Mouse (Mus musculus): Measurements from ENCODE around the gene Agfg2. TPM values are rescaled to one million over a fixed set of nuclear protein-coding genes. Genes with fewer than 3 reads are reported as not detected.

The Agfg2 gene
- polyA plus RNA-seq, 1 experiment from 2014 or later: 11.3 TPM

- Histone ChIP-seq H3K4me1 (ENCODE audit: control insufficient read depth, insufficient read depth, low read length) (peaks cover 7% of the 10 kb centered on the region; the same call in 1 of the 2 replicates), H3K9me3 (ENCODE audit: control insufficient read depth, low read length) (no peaks in the 10 kb centered on the region), H3K4me2 (ENCODE audit: low read depth, low read length) (no peak overlapping the region), H3K27ac (ENCODE audit: low read depth, low read length) (no peak overlapping the region), H3K36me3 (ENCODE audit: control insufficient read depth, insufficient read depth, low read length) (peaks cover 5% of the 10 kb centered on the region; the same call in 1 of the 2 replicates), H3K27me3 (ENCODE audit: control insufficient read depth, insufficient read depth, low read length) (no peaks in the 10 kb centered on the region), H3K4me3 (ENCODE audit: low read depth, low read length) (no peak overlapping the region), H3K9ac (replicated peaks; ENCODE audit: low read depth, low read length) (no peak overlapping the region)
- no peak for ATAC-seq (ENCODE audit: low read depth)
- WGBS: 94% methylated on average over 10 of the region's 10 CpGs
Measured at GRCm38 (mm10) chr5:137653366-137653765, 31.2 kb downstream of the Agfg2 start.

- H3K4me2 ChIP-seq (ENCODE audit: low read depth, low read length): no peak overlapping the region
- no peak overlapping the region for H3K9ac ChIP-seq (replicated peaks; ENCODE audit: low read depth, low read length)
- H3K4me3 ChIP-seq (ENCODE audit: low read depth, low read length): no peak overlapping the region
- peaks cover 5% of the 10 kb centered on the region; the same call in 1 of the 2 replicates for H3K36me3 ChIP-seq (ENCODE audit: control insufficient read depth, insufficient read depth, low read length)
- no peaks in the 10 kb centered on the region for H3K9me3 ChIP-seq (ENCODE audit: control insufficient read depth, low read length)
- H3K27ac ChIP-seq (ENCODE audit: low read depth, low read length): no peak overlapping the region
- WGBS: 31% methylated on average over 3 of the region's 3 CpGs
- ATAC-seq (ENCODE audit: low read depth): no peak
- H3K27me3 ChIP-seq (ENCODE audit: control insufficient read depth, insufficient read depth, low read length): no peaks in the 10 kb centered on the region
- peaks cover 11% of the 10 kb centered on the region; the same call in 1 of the 2 replicates for H3K4me1 ChIP-seq (ENCODE audit: control insufficient read depth, insufficient read depth, low read length)
Measured at GRCm38 (mm10) chr5:137652474-137652873, 32.1 kb downstream of the Agfg2 start.

- Histone ChIP-seq H3K27ac (ENCODE audit: low read depth, low read length) (no peak overlapping the region), H3K9ac (replicated peaks; ENCODE audit: low read depth, low read length) (0 out of 2 replicates have a peak overlapping the region, but pooled peaks have one; percentile 21), H3K4me1 (ENCODE audit: control insufficient read depth, insufficient read depth, low read length) (peaks cover 14% of the 10 kb centered on the region; the same call in 1 of the 2 replicates), H3K9me3 (ENCODE audit: control insufficient read depth, low read length) (no peaks in the 10 kb centered on the region), H3K36me3 (ENCODE audit: control insufficient read depth, insufficient read depth, low read length) (peaks cover 5% of the 10 kb centered on the region; the same call in 1 of the 2 replicates), H3K4me3 (ENCODE audit: low read depth, low read length) (no peak overlapping the region), H3K27me3 (ENCODE audit: control insufficient read depth, insufficient read depth, low read length) (peaks cover 14% of the 10 kb centered on the region), H3K4me2 (ENCODE audit: low read depth, low read length) (no peak overlapping the region)
- WGBS: 21% methylated on average over 18 of the region's 18 CpGs
- ATAC-seq (ENCODE audit: low read depth): no peak
Measured at GRCm38 (mm10) chr5:137649669-137650571, 34.6 kb downstream of the Agfg2 start.

- no peak overlapping the region for H3K4me3 ChIP-seq (ENCODE audit: low read depth, low read length)
- H3K27ac ChIP-seq (ENCODE audit: low read depth, low read length): no peak overlapping the region
- ATAC-seq (ENCODE audit: low read depth): no peak
- H3K4me2 ChIP-seq (ENCODE audit: low read depth, low read length): no peak overlapping the region
- no peaks in the 10 kb centered on the region for H3K9me3 ChIP-seq (ENCODE audit: control insufficient read depth, low read length)
- H3K4me1 ChIP-seq (ENCODE audit: control insufficient read depth, insufficient read depth, low read length): peaks cover 14% of the 10 kb centered on the region; the same call in 1 of the 2 replicates
- H3K36me3 ChIP-seq (ENCODE audit: control insufficient read depth, insufficient read depth, low read length): peaks cover 5% of the 10 kb centered on the region; the same call in 1 of the 2 replicates
- peaks cover 18% of the 10 kb centered on the region for H3K27me3 ChIP-seq (ENCODE audit: control insufficient read depth, insufficient read depth, low read length)
- WGBS: 50% methylated on average over 4 of the region's 4 CpGs
- no peak overlapping the region for H3K9ac ChIP-seq (replicated peaks; ENCODE audit: low read depth, low read length)
Measured at GRCm38 (mm10) chr5:137649251-137649650, 35.3 kb downstream of the Agfg2 start.

- Histone ChIP-seq H3K9me3 (ENCODE audit: control insufficient read depth, low read length) (no peaks in the 10 kb centered on the region), H3K4me1 (ENCODE audit: control insufficient read depth, insufficient read depth, low read length) (peaks cover 14% of the 10 kb centered on the region; the same call in 1 of the 2 replicates), H3K36me3 (ENCODE audit: control insufficient read depth, insufficient read depth, low read length) (peaks cover 5% of the 10 kb centered on the region; the same call in 1 of the 2 replicates), H3K4me2 (ENCODE audit: low read depth, low read length) (no peak overlapping the region), H3K4me3 (ENCODE audit: low read depth, low read length) (no peak overlapping the region), H3K27me3 (ENCODE audit: control insufficient read depth, insufficient read depth, low read length) (peaks cover 24% of the 10 kb centered on the region), H3K27ac (ENCODE audit: low read depth, low read length) (no peak overlapping the region), H3K9ac (replicated peaks; ENCODE audit: low read depth, low read length) (0 out of 2 replicates have a peak overlapping the region, but pooled peaks have one; percentile 16)
- ATAC-seq (ENCODE audit: low read depth): peak; percentile 62; the same call in 1 of the 2 replicates
- WGBS: 67% methylated on average over 9 of the region's 9 CpGs
Measured at GRCm38 (mm10) chr5:137647827-137648601, 36.5 kb downstream of the Agfg2 start.

GRCm38 (mm10) chr5:137645652-137646091 lies 38.9 kb downstream of the Agfg2 start, which contains the start of gene Irs3:
Gene Irs3 (minus strand): TSS chr5:137645714.
- H3K36me3 ChIP-seq (ENCODE audit: control insufficient read depth, insufficient read depth, low read length): peaks cover 4% of the 10 kb centered on the region; the same call in 1 of the 2 replicates
- ATAC-seq (ENCODE audit: low read depth): no peak
- H3K4me1 ChIP-seq (ENCODE audit: control insufficient read depth, insufficient read depth, low read length): peaks cover 14% of the 10 kb centered on the region; the same call in 1 of the 2 replicates
- H3K27ac ChIP-seq (ENCODE audit: low read depth, low read length): no peak within 1 kb of the TSS
- 13% methylated on average over 11 of the region's 11 CpGs for WGBS
- peak within 1 kb of the TSS; percentile 38; the same call in 1 of the 2 replicates for H3K4me2 ChIP-seq (ENCODE audit: low read depth, low read length)
- peak within 1 kb of the TSS; percentile 10 for H3K4me3 ChIP-seq (ENCODE audit: low read depth, low read length)
- no peaks in the 10 kb centered on the region for H3K9me3 ChIP-seq (ENCODE audit: control insufficient read depth, low read length)
- H3K9ac ChIP-seq (replicated peaks; ENCODE audit: low read depth, low read length): 0 out of 2 replicates have a peak within 1 kb of the TSS, but pooled peaks have one; percentile 8
- H3K27me3 ChIP-seq (ENCODE audit: control insufficient read depth, insufficient read depth, low read length): peaks cover 24% of the 10 kb centered on the region

- WGBS: 1% methylated on average over 44 of the region's 44 CpGs
- Histone ChIP-seq H3K4me3 (ENCODE audit: low read depth, low read length) (peak overlapping the region; percentile 10), H3K9ac (replicated peaks; ENCODE audit: low read depth, low read length) (0 out of 2 replicates have a peak overlapping the region, but pooled peaks have one; percentile 8), H3K4me2 (ENCODE audit: low read depth, low read length) (peak overlapping the region; percentile 38; the same call in 1 of the 2 replicates), H3K36me3 (ENCODE audit: control insufficient read depth, insufficient read depth, low read length) (peaks cover 9% of the 10 kb centered on the region; the same call in 1 of the 2 replicates), H3K9me3 (ENCODE audit: control insufficient read depth, low read length) (no peaks in the 10 kb centered on the region), H3K27me3 (ENCODE audit: control insufficient read depth, insufficient read depth, low read length) (peaks cover 24% of the 10 kb centered on the region), H3K4me1 (ENCODE audit: control insufficient read depth, insufficient read depth, low read length) (peaks cover 14% of the 10 kb centered on the region; the same call in 1 of the 2 replicates), H3K27ac (ENCODE audit: low read depth, low read length) (no peak overlapping the region)
- no peak for ATAC-seq (ENCODE audit: low read depth)
Measured at GRCm38 (mm10) chr5:137645091-137645651, 39.4 kb downstream of the Agfg2 start.

GRCm38 (mm10) chr5:137644484-137644883 lies 40.0 kb downstream of the Agfg2 start:
- no peak overlapping the region for H3K27ac ChIP-seq (ENCODE audit: low read depth, low read length)
- H3K4me2 ChIP-seq (ENCODE audit: low read depth, low read length): no peak overlapping the region
- peaks cover 24% of the 10 kb centered on the region for H3K27me3 ChIP-seq (ENCODE audit: control insufficient read depth, insufficient read depth, low read length)
- 36% methylated on average over 19 of the region's 19 CpGs for WGBS
- no peak overlapping the region for H3K9ac ChIP-seq (replicated peaks; ENCODE audit: low read depth, low read length)
- ATAC-seq (ENCODE audit: low read depth): no peak
- peaks cover 12% of the 10 kb centered on the region for H3K36me3 ChIP-seq (ENCODE audit: control insufficient read depth, insufficient read depth, low read length)
- no peaks in the 10 kb centered on the region for H3K9me3 ChIP-seq (ENCODE audit: control insufficient read depth, low read length)
- H3K4me3 ChIP-seq (ENCODE audit: low read depth, low read length): no peak overlapping the region
- peaks cover 10% of the 10 kb centered on the region; the same call in 1 of the 2 replicates for H3K4me1 ChIP-seq (ENCODE audit: control insufficient read depth, insufficient read depth, low read length)
